Mouse (Mus musculus) MEL (cell line): Measurements from ENCODE around the gene Ipo7.
"Not testable (repeated sequence)": the region's sequence is repeated elsewhere in the genome, so short reads cannot be mapped to it uniquely, and the experiment has no call there.

Source experiments
- CTCF ChIP-seq, 3 experiments: IDR thresholded peaks in 2 of 3; conservative IDR thresholded peaks in 1 of 3; 2 replicates each; pipeline ENCODE4 v1.5.1; 2011 to 2012; ENCODE audit warnings: low read length in 3 of 3, low read depth in 2 of 3, mild to moderate bottlenecking in 2 of 3, improper control_type of control experiment in 1 of 3, inconsistent platforms in 1 of 3, mixed read lengths in 1 of 3, moderate library complexity in 1 of 3; ENCODE audit not compliant: control insufficient read depth in 1 of 3, insufficient read depth in 1 of 3, poor library complexity in 1 of 3, severe bottlenecking in 1 of 3
- EP300 ChIP-seq, 2 experiments: IDR thresholded peaks; 2 replicates each; pipeline ENCODE4 v1.6.1; 2011; ENCODE audit warnings: improper control_type of control experiment in 2 of 2, low read length in 2 of 2, low read depth in 1 of 2, mild to moderate bottlenecking in 1 of 2
- GATA1 ChIP-seq: IDR thresholded peaks from 2 replicates; pipeline ENCODE4 v1.6.1; 2011; ENCODE audit warnings: low read depth, low read length, improper control_type of control experiment
- JUND ChIP-seq: IDR thresholded peaks from 2 replicates; pipeline ENCODE4 v1.6.1; 2011; ENCODE audit warnings: low read depth, mild to moderate bottlenecking, improper control_type of control experiment, low read length
- MXI1 ChIP-seq: IDR thresholded peaks from 2 replicates; pipeline ENCODE4 v1.6.1; 2011; ENCODE audit warnings: mild to moderate bottlenecking, low read depth, low read length, improper control_type of control experiment
- POLR2A ChIP-seq, 2 experiments: IDR thresholded peaks; 2 replicates each; pipeline ENCODE4 v1.6.1; 2011 to 2012; ENCODE audit warnings: low read length in 2 of 2, mild to moderate bottlenecking in 2 of 2, control low read depth in 1 of 2, improper control_type of control experiment in 1 of 2, low read depth in 1 of 2, moderate library complexity in 1 of 2; ENCODE audit not compliant: control insufficient read depth in 1 of 2, insufficient read depth in 1 of 2, poor library complexity in 1 of 2
- POLR2AphosphoS2 ChIP-seq: IDR thresholded peaks from 2 replicates; pipeline ENCODE4 v1.6.1; 2011; ENCODE audit warnings: low read length, improper control_type of control experiment
- SIN3A ChIP-seq: IDR thresholded peaks from 2 replicates; pipeline ENCODE4 v1.6.1; 2012; ENCODE audit warnings: low read length, improper control_type of control experiment, inconsistent platforms
- TAL1 ChIP-seq: IDR thresholded peaks from 2 replicates; pipeline ENCODE4 v1.6.1; 2012; ENCODE audit warnings: mild to moderate bottlenecking, inconsistent platforms, low read length, moderate library complexity, mixed read lengths
- TBP ChIP-seq: IDR thresholded peaks from 2 replicates; pipeline ENCODE4 v1.8.0; 2011; ENCODE audit warnings: low read depth, low read length, improper control_type of control experiment
- TCF12 ChIP-seq: IDR thresholded peaks from 2 replicates; pipeline ENCODE4 v1.6.1; 2014; ENCODE audit warnings: low read depth, mild to moderate bottlenecking, inconsistent platforms, low read length, improper control_type of control experiment, moderate library complexity
- USF2 ChIP-seq, 2 experiments: IDR thresholded peaks; 2 replicates each; pipeline ENCODE4 v1.6.1; 2011 to 2012; ENCODE audit warnings: improper control_type of control experiment in 2 of 2, low read length in 2 of 2, borderline replicate concordance in 1 of 2, inconsistent platforms in 1 of 2, low read depth in 1 of 2, mild to moderate bottlenecking in 1 of 2; ENCODE audit not compliant: insufficient read depth in 1 of 2
- ZKSCAN1 ChIP-seq: IDR thresholded peaks from 2 replicates; pipeline ENCODE4 v1.6.1; 2012; ENCODE audit warnings: low read depth, mild to moderate bottlenecking, inconsistent platforms, low read length, improper control_type of control experiment, moderate library complexity

GRCm38 (mm10) chr7:109986775-109987174, 31.3 kb upstream of the Ipo7 start, which contains the start of gene Tmem41b:
- not testable (repeated sequence) for TF ChIP-seq EP300 (IDR thresholded peaks at IDR 0.05; ENCODE audit: low read depth in 1 of 2, low read length in 2 of 2); MXI1; TAL1; TBP; JUND; ZKSCAN1; SIN3A; POLR2AphosphoS2; TCF12; USF2 (IDR thresholded peaks at IDR 0.05; ENCODE audit: borderline replicate concordance in 1 of 2, insufficient read depth in 1 of 2, low read depth in 1 of 2, low read length in 2 of 2); POLR2A (IDR thresholded peaks at IDR 0.05; ENCODE audit: control insufficient read depth in 1 of 2, insufficient read depth in 1 of 2, low read depth in 1 of 2, low read length in 2 of 2, poor library complexity in 1 of 2); GATA1
- TF ChIP-seq CTCF (IDR thresholded peaks at IDR 0.05 in 2 of 3, conservative IDR thresholded peaks at IDR 0.05 in 1 of 3; ENCODE audit: control insufficient read depth in 1 of 3, insufficient read depth in 1 of 3, low read depth in 2 of 3, low read length in 3 of 3, poor library complexity in 1 of 3, severe bottlenecking in 1 of 3) = peak in 2 of 3 experiments; percentile 17 to 33; a peak in 1 of 6 replicates
